Mouse (Mus musculus) T-cell, adult 2 months (primary cell): ENCODE measurements around the gene Tspan9.

ENCODE experiments used
- DNase-seq: peaks from one replicate; pipeline ENCODE4 v3.0.0; 2022; ENCODE audit warnings: low spot score

Tspan9 gene

DNA sequence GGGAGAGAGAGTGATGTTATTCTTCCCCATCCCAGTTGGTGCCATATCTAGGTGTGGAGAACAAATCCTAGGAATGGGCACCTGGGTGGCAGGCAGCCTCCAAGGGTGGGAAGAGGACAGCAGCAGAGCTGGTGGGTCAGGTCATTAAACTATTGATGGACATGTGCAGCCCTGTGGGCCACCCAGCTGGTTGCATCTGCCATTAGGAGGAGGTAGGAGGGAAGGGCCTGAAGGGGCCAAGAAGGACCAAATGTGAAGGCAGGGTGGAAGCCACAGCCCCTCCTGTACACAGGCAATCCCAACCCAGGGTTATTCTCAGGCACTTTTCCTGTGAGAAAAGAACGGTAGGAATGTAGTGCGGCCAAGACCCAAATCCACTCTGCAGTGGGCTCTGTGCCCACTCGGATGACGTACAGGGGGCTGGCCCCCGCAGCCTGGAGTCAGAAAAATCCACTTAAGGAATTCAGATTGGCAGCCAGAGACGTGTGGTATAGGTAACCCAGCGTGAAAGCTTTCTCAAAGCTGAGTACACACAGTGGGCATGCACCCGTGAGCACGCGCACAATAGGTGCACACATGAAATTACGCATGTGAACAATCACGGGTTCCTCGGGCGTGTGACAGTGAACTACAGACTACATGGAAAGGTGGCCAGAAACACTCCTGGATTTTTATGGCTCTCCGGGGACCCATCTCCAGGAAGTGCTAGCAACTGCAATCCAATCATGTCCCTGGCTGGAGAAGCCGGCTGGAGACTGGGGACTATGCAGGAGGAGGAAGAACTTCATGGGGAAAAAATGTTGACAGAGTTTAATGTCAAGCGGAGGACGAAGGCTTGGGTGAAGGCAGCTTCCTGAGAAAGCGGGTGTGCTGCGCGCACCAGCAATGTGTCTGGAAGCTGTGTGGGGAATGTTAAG, 67.0 kb downstream of the Tspan9 start:
- no peak for DNase-seq

DNA sequence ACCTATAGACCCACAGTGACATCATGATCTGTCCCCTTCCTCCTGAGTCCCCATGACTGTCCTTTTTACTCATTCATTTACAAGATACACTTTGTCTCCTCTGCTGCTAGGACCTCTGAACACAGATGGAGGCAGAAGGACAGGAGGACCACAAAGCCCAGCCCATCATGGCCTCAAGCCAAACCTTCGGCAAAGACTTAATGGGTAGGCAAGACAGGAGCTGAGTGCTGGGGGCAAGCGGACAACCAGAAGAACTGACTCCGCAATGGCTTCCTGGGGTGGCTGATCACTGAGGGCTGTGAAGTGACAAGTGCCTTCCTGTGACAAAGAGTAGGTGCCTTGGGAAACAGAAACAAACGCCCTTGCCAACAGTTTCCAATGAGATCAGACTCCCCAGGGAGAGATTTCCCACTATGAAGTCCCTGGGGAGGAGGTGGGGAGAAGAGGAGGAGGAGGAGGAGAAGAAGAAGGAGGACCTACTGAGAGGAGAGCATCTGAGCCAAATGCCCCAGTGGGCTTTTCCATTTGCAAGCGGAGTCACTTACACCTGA, 67.9 kb downstream of the Tspan9 start:
- no peak for DNase-seq

DNA sequence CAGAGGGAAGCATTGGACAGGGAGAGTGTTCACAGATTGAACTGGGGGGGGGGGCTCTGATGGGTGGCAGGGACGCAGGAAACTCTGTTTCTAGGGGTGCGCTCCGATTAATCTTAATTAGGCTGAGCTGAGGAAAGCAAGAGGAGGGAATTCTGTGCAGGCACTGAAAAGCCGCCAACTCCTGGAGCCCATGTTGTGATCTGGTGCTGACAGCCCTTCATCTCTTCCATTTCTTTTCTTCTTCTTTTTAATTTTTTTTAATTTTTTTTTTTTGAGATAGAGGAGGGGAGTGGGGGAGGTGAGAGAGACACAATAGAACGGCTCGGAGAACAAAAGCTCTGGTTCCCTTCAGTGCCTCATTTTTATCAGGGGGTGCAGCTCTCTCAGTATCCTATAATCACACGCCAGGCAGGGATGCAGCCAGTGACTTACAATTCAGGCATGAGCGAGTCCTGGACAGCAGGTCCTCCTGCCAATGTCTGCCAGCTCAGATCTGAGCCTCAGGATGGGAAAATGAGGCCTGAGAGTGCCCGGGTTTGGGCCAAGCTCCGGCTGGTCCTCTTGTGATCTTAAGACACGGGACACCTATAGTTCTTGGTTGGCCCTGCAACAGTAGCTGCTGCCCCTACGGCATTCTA, 72.4 kb downstream of the Tspan9 start:
- no peak for DNase-seq

DNA sequence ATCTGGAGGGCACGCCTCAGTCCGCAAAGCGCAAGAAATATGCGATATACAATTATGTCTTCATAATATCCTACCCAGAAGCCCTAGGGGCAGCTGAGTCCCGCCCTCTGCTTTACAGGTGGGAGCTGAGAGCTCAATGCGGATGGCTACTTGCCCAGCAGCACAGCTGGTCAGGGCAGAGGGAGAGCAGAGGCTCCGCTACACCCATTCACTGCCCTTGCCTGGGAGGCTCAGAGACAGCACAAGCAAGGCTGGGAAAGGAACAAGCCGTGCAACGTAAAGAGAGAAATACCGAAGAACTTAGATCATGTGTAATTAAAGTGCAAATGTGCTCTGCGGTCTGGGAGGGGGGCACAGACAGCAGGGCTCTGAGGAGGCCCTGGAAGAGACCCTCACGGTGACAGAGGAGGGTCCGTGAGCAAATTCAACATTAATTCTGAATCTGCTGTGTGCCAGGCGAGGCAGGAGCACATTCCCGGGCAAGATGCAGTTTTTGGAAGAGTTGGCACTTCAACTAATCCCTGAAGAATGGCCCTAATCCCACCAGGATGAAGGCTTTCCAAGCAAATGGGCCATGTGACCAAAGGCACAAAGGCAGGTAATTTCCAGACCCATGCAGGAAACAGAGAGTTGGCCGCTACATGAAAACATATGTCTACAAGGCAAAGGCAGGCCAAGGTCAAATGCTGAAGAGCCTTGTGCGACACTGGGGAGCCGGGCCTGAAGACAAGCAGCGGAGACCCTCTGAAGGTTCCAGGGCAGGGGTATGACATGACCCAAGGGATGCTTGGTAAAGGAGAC, 73.1 kb downstream of the Tspan9 start:
- no peak for DNase-seq

DNA sequence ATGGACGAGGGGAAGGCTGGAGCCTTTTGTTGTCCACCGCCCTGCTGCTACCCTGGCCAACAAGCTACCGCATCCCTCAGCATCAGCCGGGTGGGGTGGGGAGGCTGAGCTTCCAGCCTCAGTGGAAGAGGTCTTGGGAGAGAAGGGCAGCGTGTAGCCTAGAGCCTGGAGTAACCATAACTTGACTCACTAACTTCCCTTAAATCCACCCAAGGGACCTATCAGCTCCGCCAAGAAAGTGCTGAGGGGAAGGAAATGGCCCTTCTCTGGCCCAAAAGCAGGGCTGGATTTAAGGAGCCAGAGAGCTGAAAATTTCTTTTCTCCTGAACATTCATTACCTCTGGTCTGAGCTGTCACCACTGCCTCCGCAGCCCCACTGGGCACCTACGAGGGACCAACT, 75.2 kb downstream of the Tspan9 start:
- no peak for DNase-seq

DNA sequence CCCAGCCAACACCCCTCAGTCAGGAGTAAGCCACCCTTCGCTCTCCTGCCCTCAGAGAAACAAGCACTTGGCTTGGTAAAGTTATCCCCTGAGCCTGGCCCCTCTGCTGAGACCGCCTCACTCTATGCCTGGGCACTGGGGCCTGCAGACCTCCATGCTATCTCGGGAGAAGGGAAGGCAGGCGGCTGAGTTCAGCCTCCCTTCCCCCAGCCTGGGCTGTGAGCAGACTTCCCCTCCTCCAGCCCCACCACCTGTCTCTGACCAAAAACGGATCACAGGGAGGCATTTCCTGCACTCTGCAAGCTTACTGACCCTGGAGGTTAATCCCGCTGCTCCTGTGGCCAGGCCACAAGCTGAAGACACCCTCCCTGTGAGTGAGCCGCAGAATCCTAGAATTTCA, 77.4 kb downstream of the Tspan9 start:
- no peak for DNase-seq

GRCm38 (mm10) chr6:128063501-128063900, 79.9 kb downstream of the Tspan9 start:
- peak; percentile 3 for DNase-seq

DNA sequence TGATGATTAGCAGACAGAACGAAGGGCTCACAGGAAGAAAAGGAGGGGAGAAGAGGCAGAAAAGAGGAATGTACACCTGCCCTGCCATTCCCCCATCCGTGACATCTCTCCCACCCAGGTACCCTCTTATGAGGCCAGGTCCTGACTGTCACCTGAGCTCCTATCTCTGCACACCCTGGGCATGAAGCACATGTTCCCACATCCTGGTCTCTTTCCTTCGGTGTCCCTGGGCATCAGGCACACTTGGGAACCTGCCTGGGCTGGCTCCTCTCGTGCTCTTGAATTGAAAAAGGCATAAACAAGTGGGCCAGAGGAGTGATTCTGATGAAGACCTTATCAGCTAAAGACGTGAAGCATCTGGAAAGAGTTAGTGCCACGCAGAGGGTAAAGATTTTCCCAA, 80.6 kb downstream of the Tspan9 start:
- no peak for DNase-seq

DNA sequence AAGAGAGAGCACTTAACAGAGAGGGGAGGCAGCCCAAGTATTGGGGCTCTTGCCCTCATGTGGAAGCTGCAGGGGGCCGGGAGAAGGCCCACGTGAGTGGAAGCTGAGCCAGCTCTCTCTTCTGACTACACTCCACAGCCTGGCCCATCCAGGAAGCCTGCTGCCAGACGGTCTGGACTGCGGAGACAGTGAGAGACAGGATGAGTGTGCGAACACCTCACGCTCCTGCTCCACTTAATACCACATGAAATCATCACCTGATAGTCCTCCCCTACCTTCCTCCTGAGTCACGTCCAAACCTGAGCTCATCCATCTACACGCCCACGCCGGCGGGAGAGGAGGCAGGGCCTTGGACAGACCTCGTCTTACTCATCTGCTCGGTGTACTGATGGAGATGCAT, 81.2 kb downstream of the Tspan9 start:
- no peak for DNase-seq

DNA sequence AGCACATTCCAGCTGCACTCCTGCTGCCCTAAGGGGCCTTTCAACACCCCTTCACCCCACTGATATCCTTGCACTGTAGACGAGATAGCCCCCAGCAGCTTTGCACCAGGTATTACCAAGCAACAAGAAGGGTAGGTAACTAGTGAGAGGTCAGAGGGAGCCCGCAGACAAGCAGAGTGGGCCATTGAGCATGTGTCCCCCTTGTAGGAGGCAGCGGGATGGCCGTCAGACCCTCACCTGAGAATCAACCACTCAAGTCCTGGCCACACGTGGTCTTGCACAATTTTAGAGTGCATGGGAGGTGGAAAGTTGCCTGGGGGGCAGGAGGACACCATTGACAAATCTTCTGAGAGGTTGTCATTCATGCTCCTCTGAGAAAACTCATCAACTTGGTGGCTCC, 82.1 kb downstream of the Tspan9 start:
- DNase-seq = no peak

DNA sequence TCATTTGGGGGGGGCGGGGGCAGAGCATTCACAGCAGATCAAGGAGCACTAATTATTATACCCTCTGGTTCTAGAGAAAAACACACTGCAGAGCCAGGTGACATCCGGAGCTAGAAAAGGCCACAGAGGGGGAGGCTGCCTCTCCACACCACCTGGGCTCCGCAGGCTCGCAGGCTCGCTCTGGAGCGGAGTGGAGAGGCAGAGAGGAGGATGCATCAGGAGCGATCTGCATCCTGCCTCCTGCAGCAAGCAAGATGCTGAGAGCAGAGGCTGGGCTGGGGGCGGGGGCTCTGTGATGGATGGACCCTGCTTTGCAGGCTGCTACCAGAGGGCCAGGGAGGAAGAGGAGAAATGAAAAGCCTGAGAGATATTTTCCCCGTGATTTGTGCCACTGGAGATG, 84.8 kb downstream of the Tspan9 start:
- DNase-seq = no peak

DNA sequence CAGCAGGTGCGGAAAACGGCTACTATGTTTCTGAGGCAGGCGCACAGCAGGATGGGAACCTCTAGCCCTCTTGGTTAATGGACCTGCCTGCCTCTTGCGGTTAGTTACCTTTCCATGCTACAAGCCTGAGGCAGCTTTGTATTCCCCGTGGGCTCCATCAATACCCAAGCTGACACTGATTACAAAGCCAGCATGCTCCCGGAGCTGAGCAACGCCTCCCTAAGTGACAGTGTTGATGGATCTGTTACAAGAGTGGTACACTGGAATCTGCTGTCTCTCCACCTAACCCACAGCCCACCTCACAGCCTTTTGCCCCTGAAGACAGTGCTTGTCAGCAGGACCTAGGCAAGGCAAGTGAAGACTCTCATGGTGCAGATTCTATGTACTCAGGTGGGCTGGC, 85.2 kb downstream of the Tspan9 start:
- DNase-seq = no peak

DNA sequence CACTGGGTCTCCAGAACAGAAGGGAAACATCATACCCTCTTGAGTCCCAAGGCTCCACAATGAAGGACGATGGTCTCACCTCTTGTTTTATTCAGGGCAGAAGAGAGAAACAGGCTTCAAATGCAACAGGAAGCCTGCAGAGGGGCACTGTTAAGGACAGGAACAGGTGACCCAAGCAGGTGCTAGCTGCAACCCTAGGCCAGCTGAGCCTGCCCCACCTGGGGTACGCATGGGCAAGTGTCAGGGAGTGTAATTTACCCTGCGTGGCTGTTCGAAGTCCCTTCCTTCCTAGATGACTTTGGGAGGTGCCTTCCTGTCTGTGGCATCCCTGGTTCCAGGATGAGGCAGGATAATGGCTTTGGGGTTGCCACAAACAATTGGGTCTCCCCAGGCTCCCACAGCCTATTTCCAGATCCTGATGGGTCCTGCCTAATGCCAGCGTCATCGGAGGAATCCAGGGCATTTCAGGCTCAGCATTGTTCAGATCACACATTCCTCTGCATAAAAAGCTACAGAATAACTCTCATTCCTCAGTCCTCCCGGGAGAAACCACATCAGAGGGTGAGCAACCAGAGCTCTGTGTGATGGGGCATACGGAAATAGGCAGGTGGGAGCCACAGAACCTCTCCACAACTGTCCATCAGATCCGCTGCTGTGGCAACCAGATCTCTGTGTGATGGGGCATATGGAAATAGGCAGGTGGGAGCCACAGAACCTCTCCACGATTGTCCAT, 90.2 kb downstream of the Tspan9 start:
- no peak for DNase-seq

GRCm38 (mm10) chr6:128047671-128048070, 95.7 kb downstream of the Tspan9 start:
- DNase-seq = no peak

GRCm38 (mm10) chr6:128047239-128047638, 96.2 kb downstream of the Tspan9 start:
- DNase-seq = no peak

DNA sequence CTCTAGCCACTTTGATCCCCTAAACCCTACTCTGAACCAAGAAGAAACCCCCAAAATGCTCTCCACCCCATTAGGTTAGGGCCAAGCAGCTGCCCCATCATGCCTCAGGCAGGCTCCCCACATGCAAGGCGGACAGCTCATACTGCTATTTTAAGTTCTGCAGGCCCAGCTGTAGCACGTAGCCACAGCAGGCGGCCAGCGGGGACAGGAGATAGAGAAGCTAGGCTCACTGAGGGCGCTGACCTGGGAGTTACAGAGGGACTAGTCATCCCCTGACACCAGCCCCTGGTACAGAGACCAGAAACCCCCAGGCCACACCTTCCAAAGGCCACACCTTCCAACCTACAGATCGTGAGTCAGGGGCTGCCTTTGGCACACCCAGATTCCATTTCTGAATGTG, 96.6 kb downstream of the Tspan9 start:
- DNase-seq = no peak

- DNase-seq = no peak
These were observed 98.7 kb downstream of the Tspan9 start for GRCm38 (mm10) chr6:128044691-128045090.

DNA sequence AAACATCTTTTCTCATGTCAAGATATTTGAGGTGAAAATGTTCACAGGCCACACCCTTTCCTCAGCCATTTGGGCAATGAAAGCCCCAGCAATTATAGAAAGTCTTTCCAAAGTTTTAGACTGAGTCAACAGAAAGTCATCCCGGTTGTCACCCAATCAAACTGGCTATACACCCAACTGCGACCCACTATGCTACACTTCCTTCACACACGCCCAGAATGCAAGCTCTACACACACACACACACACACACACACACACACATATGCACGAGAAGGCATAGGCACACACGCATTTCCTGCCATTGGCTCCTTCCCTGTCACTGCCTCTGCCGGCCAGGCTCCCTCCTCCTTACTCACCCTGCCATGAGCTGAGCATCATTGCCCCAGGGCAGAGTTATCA, 99.9 kb downstream of the Tspan9 start:
- DNase-seq = peak; percentile 30

DNA sequence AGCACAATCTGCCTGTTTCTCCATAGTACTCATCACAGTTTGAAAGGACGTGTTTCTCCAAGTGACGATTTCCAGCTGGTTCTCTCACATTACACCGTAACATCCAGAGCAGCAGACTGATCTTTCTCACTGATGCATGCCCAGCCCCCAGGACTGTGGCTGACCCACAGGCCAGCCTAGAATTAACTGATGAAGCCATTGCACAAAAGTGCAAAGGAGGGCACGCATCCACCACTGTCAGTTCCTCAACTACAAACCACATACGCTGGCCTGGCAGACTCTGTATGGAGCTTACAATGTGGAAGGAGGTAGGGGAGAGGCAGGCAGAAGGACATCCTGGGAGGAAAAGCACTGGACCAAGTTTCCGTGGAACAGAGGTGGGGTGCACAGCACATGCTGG, 101.6 kb downstream of the Tspan9 start:
- DNase-seq = no peak

- DNase-seq = no peak
These were observed 104.2 kb downstream of the Tspan9 start for GRCm38 (mm10) chr6:128039077-128039766.

- no peak for DNase-seq
These were observed 104.8 kb downstream of the Tspan9 start for GRCm38 (mm10) chr6:128038568-128038967.
